Mouse (Mus musculus) testis, postnatal 10 days (tissue): ENCODE measurements at regions not wholly inside any gene's neighbourhood (a gene's known extent, or its start where the extent isn't known, plus 50 kb on each side); places are given as distances from the start of the nearest gene placed in this dataset.
"Not testable (repeated sequence)": the region's sequence is repeated elsewhere in the genome, so short reads cannot be mapped to it uniquely, and the experiment has no call there.

Source experiments
- DNase-seq: peaks from one replicate; pipeline ENCODE4 v3.0.0; 2021; ENCODE audit warnings: low spot score

DNA sequence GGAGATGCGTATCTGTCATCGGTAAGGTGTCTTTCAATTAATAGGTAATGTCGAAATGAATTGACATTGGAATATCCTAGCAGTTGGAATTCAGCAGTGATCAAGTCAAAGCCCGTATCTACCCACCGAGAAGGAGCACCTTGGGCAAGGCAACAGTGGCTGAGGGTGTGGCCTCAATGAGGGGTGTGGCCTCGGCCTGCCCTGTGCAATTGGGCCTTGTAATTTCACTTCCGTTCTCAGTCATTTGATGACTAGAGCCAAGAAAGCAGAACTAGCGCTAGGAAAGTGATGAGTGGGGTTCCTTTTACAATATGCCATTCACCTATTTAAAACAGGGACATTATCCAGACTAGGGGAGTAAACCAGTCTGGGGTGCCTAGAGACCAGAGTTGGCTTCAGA is 77.6 kb downstream of the Elovl4 start:
- DNase-seq = no peak

DNA sequence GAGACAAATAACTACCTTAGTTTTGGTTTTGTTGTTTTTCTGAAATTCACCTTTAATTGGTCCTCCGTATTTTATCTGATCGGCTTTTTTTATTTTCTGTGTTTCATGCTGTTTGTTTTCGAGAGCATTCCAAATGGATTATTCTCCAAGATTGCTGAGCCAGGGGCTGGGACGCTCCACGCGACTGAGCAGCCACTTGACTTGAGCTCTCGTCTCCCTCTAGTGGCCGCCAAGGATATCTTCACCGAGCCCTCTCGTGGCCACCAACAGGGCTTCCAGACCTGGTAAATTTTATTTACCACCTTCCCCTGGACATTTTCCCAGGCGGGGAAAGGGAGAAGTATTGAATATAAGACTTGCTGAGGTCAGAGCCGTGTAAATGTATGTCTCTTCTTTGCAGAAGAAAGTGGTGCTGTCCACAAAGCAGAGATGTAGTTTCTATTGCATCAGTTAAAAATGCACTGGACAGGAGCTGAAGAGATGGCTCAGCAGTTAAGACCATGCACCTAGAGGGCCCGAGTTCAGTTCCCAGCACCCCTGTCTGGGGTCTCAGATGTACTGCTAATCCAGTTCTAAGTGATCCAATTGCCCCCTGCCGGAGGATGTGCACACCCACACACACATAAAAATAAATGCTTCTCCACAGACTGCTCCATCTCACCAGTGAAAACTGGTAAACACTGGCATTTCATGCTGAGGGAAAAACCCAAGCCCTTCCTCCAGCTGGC is 78.5 kb downstream of the Elovl4 start:
- peak; percentile 81 for DNase-seq

DNA sequence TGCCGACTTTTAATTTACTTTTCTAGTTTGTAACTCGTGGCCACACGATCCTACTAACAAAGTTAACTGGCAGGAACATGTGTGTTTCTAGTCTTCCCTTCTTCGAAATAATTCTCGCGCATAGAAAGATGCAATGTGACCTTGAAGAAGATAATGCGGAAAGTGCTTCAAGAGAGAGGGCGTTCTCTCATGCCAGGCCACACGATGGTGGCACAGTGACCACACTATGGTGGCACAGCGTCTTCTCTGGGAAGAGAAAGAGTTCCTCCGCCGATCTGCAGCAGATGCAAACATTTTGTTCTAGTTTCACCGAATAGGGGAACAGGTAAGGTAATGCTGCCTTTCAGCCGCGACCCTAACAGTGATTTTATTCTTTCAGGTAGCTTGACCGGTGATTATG is 79.1 kb downstream of the Elovl4 start:
- DNase-seq = no peak

DNA sequence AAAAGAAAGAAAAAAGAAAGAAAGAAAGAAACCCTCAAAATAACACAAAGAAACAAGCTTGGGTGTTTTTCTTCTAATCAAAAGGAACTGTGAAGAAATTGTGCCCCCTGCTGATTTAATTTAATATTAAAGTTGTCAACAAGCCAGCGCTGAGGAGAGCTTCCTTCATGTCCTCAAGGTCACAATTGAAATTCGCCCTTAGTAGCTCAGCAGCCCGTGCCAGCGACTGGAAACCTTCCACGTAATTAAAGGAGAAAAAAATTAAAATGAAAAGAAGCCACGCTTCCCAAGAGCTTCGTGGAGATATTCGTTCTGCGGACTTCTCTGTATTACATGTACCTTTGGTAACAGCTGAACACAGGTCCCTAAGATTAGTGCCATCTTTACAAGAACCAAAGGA is 80.0 kb downstream of the Elovl4 start:
- DNase-seq = peak; percentile 66

DNA sequence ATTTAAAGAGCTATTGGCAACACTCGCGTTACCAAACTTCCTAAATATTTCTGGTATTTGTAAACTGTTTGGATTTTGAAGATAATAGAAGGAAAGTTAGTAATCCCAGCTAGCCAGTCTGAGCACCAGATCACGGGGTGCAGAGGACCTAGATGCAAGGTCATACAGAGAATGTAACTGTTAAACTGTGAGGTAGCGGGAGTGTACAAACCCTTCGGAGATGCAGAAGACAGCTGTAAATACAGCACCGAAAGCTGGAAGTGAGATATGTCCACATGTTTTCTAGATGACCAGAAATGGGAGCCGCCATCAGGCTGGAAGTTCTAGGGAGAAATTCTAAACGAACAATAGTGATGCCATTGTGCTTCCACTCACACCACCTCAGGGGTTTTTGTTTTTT is 80.5 kb downstream of the Elovl4 start:
- DNase-seq = no peak

DNA sequence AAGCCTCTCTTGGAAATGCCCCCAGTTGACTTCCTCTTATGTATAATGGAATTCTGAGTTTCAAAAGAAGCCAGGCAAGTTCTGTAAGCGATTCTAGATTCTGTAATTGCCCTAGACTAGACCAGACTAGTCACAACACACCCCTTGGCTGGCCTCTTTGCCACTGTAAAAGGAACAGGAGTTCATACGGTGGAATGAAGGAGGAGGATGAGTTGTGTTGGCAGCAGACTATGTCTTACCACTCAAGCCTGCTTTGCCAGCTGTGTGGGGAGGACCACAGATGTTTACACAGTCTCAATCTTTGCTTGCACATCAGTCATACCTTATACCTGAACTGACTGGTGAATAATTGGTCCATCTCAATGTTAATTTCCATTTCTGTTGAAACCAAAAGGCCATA is 85.1 kb downstream of the Elovl4 start:
- no peak for DNase-seq

DNA sequence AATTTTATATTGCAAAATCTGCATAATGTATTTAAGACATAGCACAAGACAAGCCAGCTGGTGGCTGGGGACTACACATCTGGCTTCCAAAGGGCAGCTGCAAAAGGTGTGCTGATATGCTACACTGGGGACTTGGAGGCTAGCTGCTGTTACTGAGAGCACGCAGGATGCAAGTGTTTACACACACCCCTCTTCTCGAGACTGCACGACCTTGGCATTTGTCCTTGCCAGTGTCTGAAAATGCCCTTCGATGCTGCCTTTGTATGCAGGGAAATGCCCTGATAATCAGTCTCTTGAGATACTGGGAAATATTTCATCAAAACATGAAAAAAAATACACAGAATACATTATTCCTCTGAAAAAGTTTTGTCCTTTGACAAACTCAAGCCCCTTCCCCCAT is 86.3 kb downstream of the Elovl4 start:
- DNase-seq = no peak

DNA sequence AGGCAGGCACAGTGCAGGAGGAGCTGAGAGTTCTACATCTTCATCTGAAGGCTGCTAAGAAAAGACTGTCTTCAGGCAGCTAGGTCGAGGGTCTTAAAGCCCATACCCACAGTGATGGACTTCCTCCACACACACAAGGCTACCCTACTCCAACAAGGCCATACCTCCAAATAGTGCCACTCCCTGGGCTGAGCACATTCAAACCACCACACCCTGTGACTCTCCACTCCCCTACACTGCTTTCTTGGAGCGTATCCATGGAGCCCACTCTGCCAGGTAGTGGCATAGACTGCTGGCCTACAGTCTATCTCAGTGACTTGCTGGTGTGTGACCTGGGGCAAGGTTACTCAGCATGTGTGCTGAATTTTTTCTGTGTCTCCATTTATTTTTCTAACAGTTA is 88.0 kb downstream of the Elovl4 start:
- DNase-seq = not testable (repeated sequence)

DNA sequence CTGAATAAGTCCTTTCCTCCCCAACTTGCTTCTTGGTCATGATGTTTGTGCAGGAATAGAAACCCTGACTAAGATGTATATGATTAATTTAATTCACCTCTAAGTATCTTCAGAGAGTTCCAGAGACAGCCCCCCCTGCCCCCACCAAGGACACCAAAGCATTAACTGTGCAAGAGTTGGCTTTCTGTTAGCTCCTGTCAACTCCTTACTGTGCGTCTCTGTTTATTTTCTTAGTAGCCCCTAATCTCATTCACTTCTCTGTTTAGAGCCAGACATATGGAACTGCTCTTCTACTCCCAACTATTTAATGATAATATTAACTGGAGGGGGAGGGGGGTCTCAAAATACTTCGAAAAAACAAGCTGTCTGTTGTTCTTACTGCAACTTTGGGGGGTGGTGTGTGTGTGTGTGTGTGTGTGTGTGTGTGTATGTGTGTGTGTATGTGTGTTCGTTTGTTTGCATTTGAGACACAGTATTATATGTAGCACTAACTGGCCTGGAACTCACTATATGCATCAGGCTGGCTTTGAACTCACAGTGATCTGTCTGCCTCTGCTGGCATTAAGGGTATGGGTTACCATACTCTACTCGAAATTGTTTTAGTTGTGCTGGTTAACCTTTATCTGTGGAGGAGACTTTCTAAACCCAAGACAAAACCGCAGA is 89.8 kb downstream of the Elovl4 start:
- DNase-seq = no peak

DNA sequence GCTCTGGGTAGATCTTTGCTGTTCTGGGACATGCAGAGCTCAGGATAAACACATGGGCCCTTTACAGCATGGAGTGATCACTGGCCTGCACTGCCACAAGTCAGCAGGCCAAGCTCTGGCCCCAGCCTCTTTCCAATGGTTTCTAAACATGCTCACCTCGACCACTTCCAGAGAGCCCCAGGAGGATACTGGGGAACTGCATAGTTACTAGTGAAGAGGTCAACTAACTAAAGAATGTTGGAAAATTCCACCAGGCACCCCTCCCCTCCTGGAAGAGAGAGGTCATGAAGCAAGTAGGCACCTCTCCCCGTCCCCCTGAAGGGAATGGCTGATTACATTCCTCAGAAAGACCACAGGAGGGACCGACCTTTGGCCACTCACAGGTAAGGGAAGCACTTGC is 98.7 kb downstream of the Elovl4 start:
- DNase-seq = peak; percentile 9

DNA sequence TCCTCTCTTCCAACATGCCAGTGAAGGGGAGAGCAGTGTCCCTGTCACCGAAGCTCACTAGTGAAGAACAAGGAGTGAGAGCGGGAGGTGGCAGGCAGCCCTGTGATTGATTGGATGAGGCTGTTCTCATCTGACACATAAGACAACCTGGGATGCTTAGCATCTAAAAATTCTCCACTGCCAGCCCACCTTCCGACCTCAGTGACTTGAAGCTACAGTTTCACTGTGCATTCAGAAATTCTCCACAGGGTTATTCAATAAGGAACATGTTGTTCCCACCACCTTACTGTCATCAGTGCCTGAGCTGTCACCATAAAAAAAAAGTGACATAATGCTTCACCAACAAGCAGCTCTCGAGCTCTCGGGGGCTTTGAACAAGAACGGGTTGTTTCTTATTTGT is 100.0 kb downstream of the Elovl4 start:
- DNase-seq = peak; percentile 14

DNA sequence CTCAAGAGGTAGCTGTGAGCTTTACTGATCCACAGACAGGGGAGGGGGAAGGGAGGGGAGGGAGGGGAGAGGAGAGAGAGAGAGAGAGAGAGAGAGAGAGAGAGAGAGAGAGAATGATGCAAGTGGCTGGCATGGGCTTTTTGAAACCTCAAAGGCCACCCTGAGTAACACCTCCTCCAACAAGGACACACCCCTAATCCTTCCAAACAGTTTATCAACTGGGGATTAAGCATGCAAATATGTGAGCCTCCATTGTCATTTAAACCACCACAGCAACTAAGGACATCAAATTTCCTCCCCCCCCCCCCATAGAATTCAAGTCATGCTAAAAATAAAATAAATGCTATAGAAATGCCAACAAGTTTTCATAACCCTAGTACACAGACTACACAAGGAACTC is 101.9 kb downstream of the Elovl4 start:
- peak; percentile 3 for DNase-seq

DNA sequence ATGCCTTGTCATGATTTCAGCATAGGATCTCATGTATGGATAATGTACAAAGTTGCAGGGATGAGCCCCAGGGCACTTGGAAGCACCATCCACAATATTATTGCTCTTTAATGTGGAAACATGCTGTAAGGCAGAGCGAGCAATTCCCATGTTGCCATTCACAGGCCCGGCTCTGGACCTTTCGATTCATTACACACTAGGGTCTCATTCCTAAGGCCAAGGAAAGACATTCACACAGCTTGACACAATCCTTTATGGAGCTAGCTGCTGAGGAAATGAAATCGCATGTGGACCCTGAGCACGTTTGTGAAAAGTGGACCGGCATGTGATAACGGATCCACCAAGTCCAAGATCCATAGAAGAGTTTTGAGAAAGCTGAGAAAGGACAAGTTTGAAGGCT is 105.2 kb downstream of the Elovl4 start:
- peak; percentile 18 for DNase-seq

DNA sequence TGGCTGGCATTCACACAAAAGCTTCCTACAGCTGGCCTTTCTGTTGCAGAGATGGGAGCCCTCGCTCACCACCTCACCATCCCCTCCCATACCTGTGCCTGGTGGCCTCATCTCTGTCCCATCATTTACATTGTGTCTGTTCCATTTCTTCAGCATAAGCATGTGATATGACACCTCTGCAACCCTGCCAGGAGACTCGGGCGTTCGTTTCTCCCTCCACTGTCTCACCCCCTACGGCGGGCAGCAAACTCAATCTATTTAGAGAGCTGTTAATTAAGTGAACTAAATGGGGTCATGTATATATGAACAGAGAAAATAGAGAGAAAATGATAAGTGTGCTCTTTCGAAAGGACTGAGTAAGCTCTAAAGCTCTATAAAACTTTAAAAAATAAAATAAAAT is 106.0 kb downstream of the Elovl4 start:
- peak; percentile 25 for DNase-seq

DNA sequence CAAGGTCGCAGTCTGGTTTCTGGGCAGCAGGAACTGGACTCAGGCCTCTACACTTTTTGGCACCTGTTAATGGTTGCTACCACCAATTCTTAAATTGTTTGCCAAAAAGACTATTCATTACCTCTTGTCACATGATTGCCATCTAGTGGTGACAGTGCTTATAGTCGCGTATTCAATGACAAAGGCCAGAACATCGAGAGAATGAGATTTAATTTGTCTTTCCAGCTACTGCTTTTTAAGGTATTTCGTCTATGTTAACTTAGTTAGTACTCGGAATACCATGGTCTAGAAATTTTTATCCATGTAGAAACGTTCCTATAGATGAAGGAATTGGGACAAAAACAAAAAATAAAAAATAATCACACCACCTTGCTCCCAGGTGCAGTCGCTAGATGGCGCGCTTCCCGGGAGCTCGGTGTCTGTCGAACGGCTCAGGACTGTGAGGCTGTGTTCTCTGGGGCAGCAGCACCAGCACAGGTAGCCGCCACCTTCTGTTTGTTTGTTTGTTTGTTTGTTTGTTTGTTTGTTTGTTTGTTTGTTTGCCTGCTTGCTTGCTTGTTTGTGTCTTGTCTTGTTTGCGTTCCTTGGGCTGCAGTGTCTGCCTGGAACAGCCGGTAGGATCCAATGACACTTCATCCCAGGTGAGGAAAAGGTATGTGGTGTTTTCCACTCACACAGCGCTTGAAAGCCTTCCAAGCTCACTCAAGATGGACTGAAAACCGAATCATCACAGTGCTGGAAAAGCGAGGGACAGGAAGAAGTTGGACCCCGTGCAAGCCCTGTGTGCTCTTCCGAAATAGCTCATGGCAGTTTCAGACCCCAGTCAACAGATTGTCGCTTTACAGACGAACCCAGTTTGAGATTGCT is 114.5 kb downstream of the Elovl4 start:
- DNase-seq = peak; percentile 86
